Mouse (Mus musculus) cerebellum, adult 2 months (tissue): ENCODE results near the gene Atp1a1.

Experiments used
- CTCF ChIP-seq: fragments of 200-500 bp; IDR thresholded peaks from 2 replicates; pipeline ENCODE4 v1.5.1; 2011; ENCODE audit warnings: low read depth, mild to moderate bottlenecking, control low read depth, low read length, moderate library complexity, borderline replicate concordance; ENCODE audit not compliant: insufficient read depth
- POLR2A ChIP-seq: fragments of 200-500 bp; IDR thresholded peaks from 2 replicates; pipeline ENCODE4 v1.6.1; 2011; ENCODE audit warnings: low read length, control low read depth, borderline replicate concordance; ENCODE audit not compliant: insufficient read depth

GRCm38 (mm10) chr3:101551457-101552230, 52.8 kb downstream of the Atp1a1 start:
- TF ChIP-seq CTCF (no peak), POLR2A (no peak)
